Mouse (Mus musculus) E14TG2a.4 (cell line): ENCODE data around the gene Epha6.

ENCODE experiments used
- H3K27me3 ChIP-seq: 2 replicates; pipeline ENCODE4 v1.6.1; 2014; ENCODE audit warnings: low read length, control low read depth; ENCODE audit not compliant: insufficient read depth
- H3K36me3 ChIP-seq: 2 replicates; pipeline ENCODE4 v1.6.1; 2014; ENCODE audit warnings: low read length, control low read depth; ENCODE audit not compliant: insufficient read depth
- H3K4me1 ChIP-seq: replicated peaks from 2 replicates; pipeline ENCODE4 v1.6.1; 2014; ENCODE audit warnings: low read depth, low read length, control low read depth
- H3K4me3 ChIP-seq: replicated peaks from 2 replicates; pipeline ENCODE4 v1.5.1; 2014; ENCODE audit warnings: mild to moderate bottlenecking, low read length
- H3K9me3 ChIP-seq: 2 replicates; pipeline ENCODE4 v1.6.1; 2014; ENCODE audit warnings: low read length, control low read depth
- CTCF ChIP-seq: conservative IDR thresholded peaks from 2 replicates; pipeline ENCODE4 v1.5.1; 2014; ENCODE audit warnings: low read length
- NANOG ChIP-seq: IDR thresholded peaks from 2 replicates; pipeline ENCODE4 v1.6.1; 2014; ENCODE audit warnings: borderline replicate concordance, low read length, mixed read lengths
- POU5F1 ChIP-seq: IDR thresholded peaks from 2 replicates; pipeline ENCODE4 v1.6.1; 2014; ENCODE audit warnings: low read length, borderline replicate concordance

Epha6 gene

DNA sequence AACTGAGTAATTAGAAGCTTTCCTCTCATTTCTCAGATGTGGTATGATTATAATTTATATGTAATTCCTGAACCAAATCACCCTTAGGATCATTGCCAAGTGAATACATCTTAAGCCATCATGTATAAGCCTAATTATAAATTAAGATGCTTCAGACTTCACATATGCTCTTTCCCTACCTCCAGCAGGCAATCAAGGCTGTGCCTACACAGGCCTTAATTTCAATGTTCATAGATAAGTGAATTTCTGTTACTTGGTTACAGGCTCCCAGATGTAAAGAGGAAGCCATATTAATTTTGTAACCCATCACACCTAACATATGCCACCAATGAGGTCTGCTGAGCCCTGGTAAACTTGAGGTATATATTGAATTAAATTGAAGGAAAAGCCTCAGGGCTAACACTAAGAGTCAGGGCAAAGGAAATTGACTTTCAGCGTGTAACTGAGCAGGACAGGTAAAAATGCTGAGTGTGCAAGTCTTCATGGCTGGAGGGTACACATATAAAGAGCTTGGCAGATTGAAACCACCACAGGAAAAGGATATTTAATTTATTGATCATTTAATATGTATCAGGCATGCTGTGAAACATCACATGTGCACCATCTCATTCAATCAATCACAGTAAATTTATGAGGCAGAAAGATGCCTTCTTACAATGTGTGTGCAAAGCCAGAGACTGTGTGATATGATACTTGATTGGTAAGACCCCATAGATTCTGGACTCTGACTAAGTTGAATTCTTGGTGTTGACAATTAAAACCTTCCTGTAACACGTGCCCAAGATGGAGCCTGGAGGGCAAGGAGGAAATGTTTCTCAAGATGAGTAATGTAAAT, 365.8 kb downstream of the Epha6 start:
- H3K36me3 ChIP-seq, result no peaks in the 10 kb centered on the region
- TF ChIP-seq CTCF, result no peak
- TF ChIP-seq POU5F1, result no peak
- no peak for TF ChIP-seq NANOG
- no peaks in the 10 kb centered on the region for H3K9me3 ChIP-seq
- H3K4me3 ChIP-seq, result no peak overlapping the region
- H3K27me3 ChIP-seq, result no peaks in the 10 kb centered on the region
- no peaks in the 10 kb centered on the region for H3K4me1 ChIP-seq

DNA sequence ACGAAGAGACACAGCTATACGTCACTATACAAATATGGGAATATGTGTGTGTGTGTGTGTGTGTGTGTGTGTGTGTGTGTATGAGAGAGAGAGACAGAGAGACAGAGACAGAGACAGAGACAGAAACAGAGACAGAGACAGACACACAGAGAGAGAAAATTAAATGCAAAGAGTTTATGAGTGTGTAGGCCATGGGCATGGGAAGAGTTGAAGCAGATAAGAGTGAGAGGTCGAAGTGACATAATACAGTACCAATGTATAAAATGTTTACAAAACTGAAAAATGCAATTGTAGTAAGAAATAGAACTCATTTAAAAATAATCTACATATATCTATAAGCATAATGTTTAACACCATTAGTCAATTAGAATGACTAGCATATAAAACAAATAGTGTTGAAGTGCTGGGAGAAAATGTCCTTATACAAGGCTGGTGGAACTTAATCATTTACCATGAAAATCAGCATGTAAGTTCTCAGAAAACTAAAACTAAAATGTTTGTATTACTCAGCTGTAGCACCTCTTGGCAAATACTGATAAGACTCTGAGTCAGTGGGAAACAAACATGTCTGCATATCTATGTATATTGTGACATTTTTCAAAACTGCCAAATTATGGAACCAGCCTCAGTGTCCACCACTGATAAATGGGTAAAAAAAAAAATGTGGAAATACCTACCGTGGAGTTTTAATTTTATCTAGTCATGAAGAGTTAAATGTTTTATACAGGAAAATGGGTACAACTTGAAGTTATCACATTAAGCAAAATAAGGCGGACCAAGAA, 371.2 kb downstream of the Epha6 start:
- Histone ChIP-seq H3K27me3 (no peaks in the 10 kb centered on the region), H3K9me3 (no peaks in the 10 kb centered on the region), H3K4me3 (no peak overlapping the region), H3K4me1 (no peaks in the 10 kb centered on the region), H3K36me3 (no peaks in the 10 kb centered on the region)
- TF ChIP-seq CTCF (no peak), NANOG (no peak), POU5F1 (no peak)

DNA sequence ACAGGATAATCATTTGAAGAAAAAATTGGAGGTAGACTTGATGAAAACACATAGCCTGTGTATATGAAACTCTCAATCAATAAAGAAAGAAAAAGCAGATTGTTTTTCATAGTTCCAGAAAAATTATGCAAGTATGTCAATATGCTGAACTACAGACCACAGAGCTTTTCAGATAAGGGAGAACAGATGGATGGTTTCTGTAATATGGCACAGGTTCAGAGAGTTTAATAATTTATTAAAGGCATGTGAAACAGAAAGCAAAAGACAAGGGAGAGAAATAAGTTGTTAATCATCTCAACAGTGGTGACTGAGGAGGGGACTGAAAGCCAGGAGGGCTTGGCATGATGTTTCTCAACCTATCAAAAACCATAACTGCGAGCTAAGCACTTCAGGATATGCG, 372.3 kb downstream of the Epha6 start:
- Histone ChIP-seq H3K36me3 (no peaks in the 10 kb centered on the region), H3K4me3 (no peak overlapping the region), H3K4me1 (no peaks in the 10 kb centered on the region), H3K9me3 (no peaks in the 10 kb centered on the region), H3K27me3 (no peaks in the 10 kb centered on the region)
- no peak for TF ChIP-seq POU5F1
- TF ChIP-seq NANOG, result no peak

DNA sequence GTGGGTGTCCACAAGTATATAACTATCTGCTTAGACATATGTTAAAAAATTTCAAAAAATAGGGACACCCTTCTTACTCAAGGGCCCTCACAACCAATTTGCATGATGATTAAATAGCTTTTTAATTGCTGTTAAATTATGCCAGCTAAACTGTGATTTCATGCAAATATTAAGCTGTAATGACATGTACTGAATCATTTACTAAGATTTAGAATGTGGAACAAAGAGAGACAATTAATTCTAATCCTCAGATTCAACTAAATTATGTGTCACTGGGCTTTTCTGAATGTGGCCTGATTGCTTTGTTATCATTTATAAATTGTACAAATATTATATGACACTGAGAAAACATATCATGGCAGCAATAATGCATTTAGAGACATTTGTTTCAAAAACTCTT, 396.2 kb downstream of the Epha6 start:
- no peak for TF ChIP-seq POU5F1
- no peak for TF ChIP-seq NANOG
- TF ChIP-seq CTCF, result no peak
- Histone ChIP-seq H3K9me3 (no peaks in the 10 kb centered on the region), H3K36me3 (no peaks in the 10 kb centered on the region), H3K4me3 (no peak overlapping the region), H3K4me1 (no peaks in the 10 kb centered on the region), H3K27me3 (no peaks in the 10 kb centered on the region)

DNA sequence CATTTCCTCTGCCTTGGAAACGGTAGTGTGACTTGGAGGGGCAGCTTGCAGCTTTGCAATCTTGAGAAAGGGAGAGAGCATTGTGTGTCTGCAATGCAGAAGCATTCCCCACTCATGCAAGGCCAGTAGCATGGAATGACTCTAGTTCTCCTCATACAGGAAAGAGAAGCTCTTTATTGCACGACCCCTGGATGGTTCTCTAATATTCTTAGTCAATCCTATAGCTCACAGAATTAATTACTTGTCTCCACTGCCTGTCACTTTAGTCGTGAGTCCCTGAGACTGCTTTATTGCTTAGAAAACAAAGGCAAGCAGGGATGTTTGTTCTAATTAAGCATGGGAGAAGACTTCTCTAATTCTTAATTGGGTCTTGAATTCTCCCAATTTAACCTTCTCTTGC, 429.8 kb downstream of the Epha6 start:
- TF ChIP-seq NANOG, result no peak
- no peak for TF ChIP-seq CTCF
- no peaks in the 10 kb centered on the region for H3K4me1 ChIP-seq
- no peak overlapping the region for H3K4me3 ChIP-seq
- H3K9me3 ChIP-seq, result no peaks in the 10 kb centered on the region
- H3K36me3 ChIP-seq, result no peaks in the 10 kb centered on the region
- H3K27me3 ChIP-seq, result no peaks in the 10 kb centered on the region

DNA sequence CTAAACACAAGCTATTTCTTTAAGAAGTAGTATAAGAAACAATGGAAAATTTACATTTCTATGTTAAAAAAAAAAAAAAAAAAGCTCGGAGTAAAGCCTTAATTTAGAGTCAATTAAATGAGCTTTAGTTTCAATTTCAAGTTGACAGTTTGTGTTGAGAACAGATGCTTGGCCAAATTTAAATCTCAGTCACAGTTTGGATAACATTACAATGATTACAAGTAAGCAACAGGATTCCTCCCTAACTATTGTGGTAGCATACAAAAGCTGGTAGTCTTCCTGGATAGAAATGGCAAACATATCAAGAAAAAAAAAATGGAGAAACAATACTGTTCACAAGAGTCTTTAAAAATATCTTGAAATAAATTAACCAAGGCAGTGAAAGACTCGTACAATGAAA, 452.9 kb downstream of the Epha6 start:
- H3K4me3 ChIP-seq, result no peak overlapping the region
- H3K27me3 ChIP-seq, result no peaks in the 10 kb centered on the region
- TF ChIP-seq CTCF (no peak), NANOG (no peak), POU5F1 (no peak)
- no peaks in the 10 kb centered on the region for H3K4me1 ChIP-seq
- no peaks in the 10 kb centered on the region for H3K9me3 ChIP-seq
- H3K36me3 ChIP-seq, result no peaks in the 10 kb centered on the region

DNA sequence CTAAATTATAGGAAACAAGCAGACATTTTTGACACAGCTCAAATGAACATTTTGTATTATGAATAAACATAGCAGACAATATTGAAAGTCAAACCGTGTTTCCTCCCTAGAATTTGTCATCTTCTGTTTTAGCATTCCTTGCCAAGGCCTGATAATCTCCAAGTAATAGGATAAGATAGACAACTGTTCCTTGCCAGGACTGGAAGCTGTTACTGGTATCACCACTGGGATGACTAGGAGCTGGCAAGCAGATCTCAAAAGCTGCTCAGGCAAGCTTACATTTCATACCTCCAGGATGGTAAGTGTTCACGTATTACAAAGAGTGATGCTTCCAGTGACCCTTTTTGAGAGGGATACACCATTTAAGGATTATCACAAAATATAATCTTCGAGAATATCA, 461.0 kb downstream of the Epha6 start:
- H3K4me1 ChIP-seq, result no peaks in the 10 kb centered on the region
- no peak overlapping the region for H3K4me3 ChIP-seq
- H3K9me3 ChIP-seq, result no peaks in the 10 kb centered on the region
- TF ChIP-seq POU5F1 (no peak), NANOG (no peak), CTCF (no peak)
- H3K36me3 ChIP-seq, result no peaks in the 10 kb centered on the region
- no peaks in the 10 kb centered on the region for H3K27me3 ChIP-seq

DNA sequence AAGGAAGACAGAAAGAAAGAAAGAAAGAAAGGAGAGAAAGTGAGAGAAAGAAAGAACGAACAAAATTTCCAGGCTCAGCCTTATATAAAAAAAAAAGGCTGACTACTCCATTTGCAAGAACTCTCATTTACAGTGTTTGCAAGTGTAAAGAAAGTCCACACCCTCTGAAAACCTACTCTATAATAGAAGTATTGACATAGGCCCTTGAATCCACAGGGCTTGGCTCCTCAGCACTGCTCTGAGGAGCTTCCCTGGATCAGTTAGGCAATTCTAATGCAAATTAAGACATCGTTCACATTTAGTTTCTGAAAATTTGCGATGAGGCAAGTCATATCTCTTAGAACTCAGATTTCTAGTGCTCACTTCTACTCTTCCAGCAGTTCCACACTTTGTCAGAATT, 483.9 kb downstream of the Epha6 start:
- Histone ChIP-seq H3K36me3 (no peaks in the 10 kb centered on the region), H3K4me3 (no peak overlapping the region), H3K9me3 (no peaks in the 10 kb centered on the region), H3K27me3 (no peaks in the 10 kb centered on the region), H3K4me1 (no peaks in the 10 kb centered on the region)
- TF ChIP-seq POU5F1, result no peak
- TF ChIP-seq NANOG, result no peak
- no peak for TF ChIP-seq CTCF
